10 mouse cellular contexts compared by ENCODE assay signal in genomic region chr10:58405285-58405948, GRCm38 (mm10). TPM values are rescaled to one million over a fixed set of nuclear protein-coding genes. Genes with fewer than 3 reads are reported as not detected.
DNase-seq lines count a peak whose midpoint lies in the region; ATAC-seq lines count a peak whose summit lies in the region.
"Had no signal": no experiment of that assay in that cellular context is flagged by ENCODE, and none has a peak within 500 bp of the region (broad histone marks: within the 10 kb centered on the region; RNA-seq: fewer than 3 reads in every experiment).

No protein-coding gene starts in this region.

- peak overlapping the region; percentile 41; the same call in 1 of the 2 replicates for H3K9ac ChIP-seq in kidney, embryonic 16.5 days (replicated peaks; ENCODE audit: low read length)
- no peak overlapping the region for H3K9ac ChIP-seq in intestine, embryonic 15.5 days
- H3K9ac ChIP-seq in forebrain, embryonic 13.5 days = no peak overlapping the region
- H3K9ac ChIP-seq: embryonic facial prominence, embryonic 12.5 days; midbrain, embryonic 13.5 days had no signal

- peak overlapping the region; percentile 91 for H3K27ac ChIP-seq in kidney, embryonic 16.5 days (ENCODE audit: low read length)
- H3K27ac ChIP-seq in intestine, embryonic 15.5 days = 0 out of 2 replicates have a peak overlapping the region, but pooled peaks have one; percentile 23
- no peak overlapping the region for H3K27ac ChIP-seq in forebrain, embryonic 13.5 days
- H3K27ac ChIP-seq: embryonic facial prominence, embryonic 12.5 days; midbrain, embryonic 13.5 days had no signal

- 61% methylated on average over 4 of the region's 4 CpGs for WGBS in kidney, embryonic 16.5 days
- WGBS in intestine, embryonic 15.5 days = 66% methylated on average over 4 of the region's 4 CpGs
- WGBS in forebrain, embryonic 13.5 days = 88% methylated on average over 4 of the region's 4 CpGs

- peaks cover 45% of the 10 kb centered on the region for H3K36me3 ChIP-seq in kidney, embryonic 16.5 days (ENCODE audit: insufficient read depth, low read length)
- peaks cover 9% of the 10 kb centered on the region; the same call in 1 of the 2 replicates for H3K36me3 ChIP-seq in intestine, embryonic 15.5 days
- peaks cover 30% of the 10 kb centered on the region for H3K36me3 ChIP-seq in forebrain, embryonic 13.5 days (ENCODE audit: poor library complexity, severe bottlenecking)

- H3K27me3 ChIP-seq in kidney, embryonic 16.5 days (ENCODE audit: insufficient read depth, low read length) = no peaks in the 10 kb centered on the region
- no peaks in the 10 kb centered on the region for H3K27me3 ChIP-seq in intestine, embryonic 15.5 days (replicated peaks)
- H3K27me3 ChIP-seq in forebrain, embryonic 13.5 days = no peaks in the 10 kb centered on the region
- H3K27me3 ChIP-seq: embryonic facial prominence, embryonic 12.5 days; midbrain, embryonic 13.5 days had no signal

- no peak overlapping the region for H3K4me3 ChIP-seq in kidney, embryonic 16.5 days (ENCODE audit: low read length)
- H3K4me3 ChIP-seq in intestine, embryonic 15.5 days (replicated peaks) = no peak overlapping the region
- H3K4me3 ChIP-seq in forebrain, embryonic 13.5 days = no peak overlapping the region
- H3K4me3 ChIP-seq: embryonic facial prominence, embryonic 12.5 days; midbrain, embryonic 13.5 days had no signal

- 0 out of 2 replicates have a peak overlapping the region, but pooled peaks have one; percentile 12 for H3K4me2 ChIP-seq in kidney, embryonic 16.5 days (replicated peaks; ENCODE audit: low read depth, low read length)
- H3K4me2 ChIP-seq in intestine, embryonic 15.5 days (replicated peaks) = no peak overlapping the region
- H3K4me2 ChIP-seq in forebrain, embryonic 13.5 days = no peak overlapping the region
- H3K4me2 ChIP-seq: embryonic facial prominence, embryonic 12.5 days; midbrain, embryonic 13.5 days had no signal

- ATAC-seq in kidney, embryonic 16.5 days (ENCODE audit: low FRiP score, low TSS enrichment) = peak; percentile 82
- peak; percentile 59 for ATAC-seq in common myeloid progenitor, adult 5-6 weeks (replicated peaks; ENCODE audit: low read depth, poor library complexity, severe bottlenecking)
- peak; percentile 76 for ATAC-seq in intestine, embryonic 15.5 days
- 0 out of 2 replicates have a peak, but pooled peaks have one; percentile 7 for ATAC-seq in megakaryocyte, adult 5-6 weeks (ENCODE audit: poor library complexity, severe bottlenecking)
- no peak for ATAC-seq in forebrain, embryonic 13.5 days
- ATAC-seq: midbrain, embryonic 13.5 days had no signal

- H3K4me1 ChIP-seq in kidney, embryonic 16.5 days (ENCODE audit: insufficient read depth, low read length) = peaks cover 12% of the 10 kb centered on the region
- no peaks in the 10 kb centered on the region for H3K4me1 ChIP-seq in intestine, embryonic 15.5 days (replicated peaks)
- no peaks in the 10 kb centered on the region for H3K4me1 ChIP-seq in forebrain, embryonic 13.5 days
- H3K4me1 ChIP-seq: embryonic facial prominence, embryonic 12.5 days; midbrain, embryonic 13.5 days had no signal

- H3K9me3 ChIP-seq in kidney, embryonic 16.5 days (ENCODE audit: low read length) = no peaks in the 10 kb centered on the region
- no peaks in the 10 kb centered on the region for H3K9me3 ChIP-seq in intestine, embryonic 15.5 days
- no peaks in the 10 kb centered on the region for H3K9me3 ChIP-seq in forebrain, embryonic 13.5 days (replicated peaks)
- H3K9me3 ChIP-seq: embryonic facial prominence, embryonic 12.5 days; midbrain, embryonic 13.5 days had no signal

- no peak for DNase-seq in kidney, postnatal 10 days
- no peak for DNase-seq in cerebellum, adult 9-11 months
- DNase-seq: thymus, postnatal 25 days had no signal

RNA-seq across cellular contexts. Expression of gene Ranbp2, which starts 41.3 kb away (rescaled TPM):
- 20.0 and 20.7 TPM in 2 replicates for polyA plus RNA-seq in kidney, embryonic 16.5 days (2015; fragmentation: Nextera tagmentation; extraction: Ambion mirVana)
- total RNA-seq in common myeloid progenitor, adult 5-6 weeks (2017) = 277 and 282 TPM in 2 replicates
- 19.9 and 23.1 TPM in 2 replicates for polyA plus RNA-seq in intestine, embryonic 15.5 days (2015; fragmentation: Nextera tagmentation; extraction: Ambion mirVana)
- 67.2 and 73.3 TPM in 2 replicates for total RNA-seq in megakaryocyte, adult 5-6 weeks (2015)
- 94.2 and 106 TPM in 2 replicates for total RNA-seq in megakaryocyte, adult 5-6 weeks (2017)
- polyA plus RNA-seq in forebrain, embryonic 13.5 days (2015; fragmentation: Nextera tagmentation; extraction: Ambion mirVana) = 20.2 and 23.3 TPM in 2 replicates
